In the genomic region with DNA sequence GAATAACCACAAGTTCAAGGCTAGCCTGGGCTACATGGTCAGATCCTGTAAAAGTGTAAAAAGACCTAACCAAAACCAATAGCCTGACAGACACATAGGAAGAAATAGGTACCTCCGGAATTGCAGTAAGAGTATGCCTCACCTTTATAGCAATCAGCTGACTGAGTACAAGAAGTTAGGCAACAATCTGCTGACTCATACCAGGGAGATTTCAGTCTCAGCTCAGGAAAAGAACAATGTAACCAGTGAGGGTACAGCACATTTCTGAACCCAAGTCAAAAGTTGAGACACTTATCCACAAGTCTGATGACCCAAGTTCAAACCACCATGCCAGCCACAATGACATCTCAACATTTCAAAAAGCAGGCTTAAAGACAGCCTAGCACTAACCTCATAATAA, we compare ENCODE assay signal across 26 mouse cellular contexts. TPM values are rescaled to one million over a fixed set of nuclear protein-coding genes. Genes with fewer than 3 reads are reported as not detected.
DNase-seq lines count a peak whose midpoint lies in the region; ATAC-seq and TF ChIP-seq lines count a peak whose summit lies in the region.
"Had no signal": no experiment of that assay in that cellular context is flagged by ENCODE, and none has a peak within 500 bp of the region (broad histone marks: within the 10 kb centered on the region; RNA-seq: fewer than 3 reads in every experiment).

No protein-coding gene starts in this region.

- no peaks in the 10 kb centered on the region for H3K36me3 ChIP-seq in liver, adult 2 months (ENCODE audit: control insufficient read depth, insufficient read depth, low read length)
- H3K36me3 ChIP-seq in liver, embryonic 12.5 days = peaks cover 41% of the 10 kb centered on the region
- H3K36me3 ChIP-seq in ES-E14 (ENCODE audit: control insufficient read depth, insufficient read depth, low read length, poor library complexity, severe bottlenecking) = peaks cover 15% of the 10 kb centered on the region
- H3K36me3 ChIP-seq in embryonic facial prominence, embryonic 10.5 days (replicated peaks) = peaks cover 47% of the 10 kb centered on the region

- H3K27ac ChIP-seq in liver, adult 2 months (replicated peaks; ENCODE audit: insufficient read depth, low read depth, low read length) = no peak overlapping the region
- no peak overlapping the region for H3K27ac ChIP-seq in liver, embryonic 12.5 days
- H3K27ac ChIP-seq in ES-E14 (ENCODE audit: insufficient read depth, low read depth, low read length, poor library complexity, severe bottlenecking) = no peak overlapping the region
- H3K27ac ChIP-seq in embryonic facial prominence, embryonic 10.5 days (replicated peaks) = no peak overlapping the region
- H3K27ac ChIP-seq: forebrain, embryonic 13.5 days; heart, embryonic 15.5 days; hindbrain, postnatal 0 days; left cerebral cortex, adult 2 months; liver, embryonic 14.5 days had no signal

- no peak overlapping the region for H3K9ac ChIP-seq in liver, adult 2 months (ENCODE audit: low read depth, low read length)
- no peak overlapping the region for H3K9ac ChIP-seq in liver, embryonic 12.5 days
- H3K9ac ChIP-seq in ES-E14 (ENCODE audit: insufficient read depth, low read depth, low read length, poor library complexity, severe bottlenecking) = no peak overlapping the region
- H3K9ac ChIP-seq: forebrain, embryonic 13.5 days; heart, embryonic 15.5 days; liver, embryonic 14.5 days had no signal

- no peak for ATAC-seq in liver, embryonic 12.5 days
- peak; percentile 71 for ATAC-seq in megakaryocyte progenitor cell, adult 5-6 weeks (replicated peaks; ENCODE audit: poor library complexity)
- no peak for ATAC-seq in frontal cortex, adult (ENCODE audit: low TSS enrichment)
- ATAC-seq: forebrain, embryonic 13.5 days; hindbrain, postnatal 0 days; Patski had no signal

- no peak for TF ChIP-seq POLR2A in liver, adult 2 months (IDR thresholded peaks at IDR 0.05; ENCODE audit: extremely low read depth, insufficient read depth, low read length)

- no peaks in the 10 kb centered on the region for H3K27me3 ChIP-seq in liver, adult 2 months (ENCODE audit: control insufficient read depth, insufficient read depth, low read length)
- H3K27me3 ChIP-seq in liver, embryonic 12.5 days (replicated peaks) = no peaks in the 10 kb centered on the region
- H3K27me3 ChIP-seq in embryonic facial prominence, embryonic 10.5 days (replicated peaks; ENCODE audit: low read depth, poor library complexity, severe bottlenecking) = no peaks in the 10 kb centered on the region
- H3K27me3 ChIP-seq: CH12.LX; forebrain, embryonic 13.5 days; heart, embryonic 15.5 days; Patski had no signal

- TF ChIP-seq CTCF in liver, adult 2 months (IDR thresholded peaks at IDR 0.05; ENCODE audit: low read depth, low read length) = no peak

- no peaks in the 10 kb centered on the region for H3K9me3 ChIP-seq in liver, embryonic 12.5 days (replicated peaks)
- no peaks in the 10 kb centered on the region for H3K9me3 ChIP-seq in ES-E14 (ENCODE audit: control insufficient read depth, insufficient read depth, low read depth, low read length)
- no peaks in the 10 kb centered on the region for H3K9me3 ChIP-seq in embryonic facial prominence, embryonic 10.5 days
- H3K9me3 ChIP-seq: forebrain, embryonic 13.5 days; heart, embryonic 15.5 days had no signal

- H3K4me1 ChIP-seq in liver, adult 2 months (ENCODE audit: control insufficient read depth, insufficient read depth, low read length) = peaks cover 14% of the 10 kb centered on the region
- H3K4me1 ChIP-seq in liver, embryonic 12.5 days = peaks cover 21% of the 10 kb centered on the region
- peaks cover 0 to 10% of the 10 kb centered on the region in 2 experiments; a peak in 3 of 4 replicates for H3K4me1 ChIP-seq in ES-E14 (ENCODE audit: control insufficient read depth in 2 of 2, insufficient read depth in 2 of 2, low read length in 2 of 2, poor library complexity in 1 of 2)
- H3K4me1 ChIP-seq in embryonic facial prominence, embryonic 10.5 days = peaks cover 4% of the 10 kb centered on the region

- peaks cover 12% of the 10 kb centered on the region; the same call in 1 of the 2 replicates for H3K79me2 ChIP-seq in liver, adult 2 months (ENCODE audit: control insufficient read depth, insufficient read depth, low read length)

- in situ Hi-C loops in ES-E14 (cut with MboI; ENCODE audit: low sequenced_read_pairs in 2 of 2, unreplicated experiment in 2 of 2) = no loop called here

- no peak overlapping the region for H3K4me3 ChIP-seq in liver, adult 2 months (ENCODE audit: insufficient read depth, low read depth, low read length)
- no peak overlapping the region for H3K4me3 ChIP-seq in liver, embryonic 12.5 days
- H3K4me3 ChIP-seq in ES-E14 (ENCODE audit: insufficient read depth in 1 of 2, low read depth in 1 of 2, low read length in 2 of 2, poor library complexity in 1 of 2, severe bottlenecking in 1 of 2) = no peak overlapping the region
- H3K4me3 ChIP-seq in embryonic facial prominence, embryonic 10.5 days = no peak overlapping the region
- H3K4me3 ChIP-seq: forebrain, embryonic 13.5 days; heart, embryonic 15.5 days; left cerebral cortex, adult 2 months had no signal

- DNase-seq in liver, adult 2 months (ENCODE audit: extremely low read depth, low read depth, low spot score) = peak; percentile 43
- DNase-seq in ES-E14 (ENCODE audit: low read depth, low spot score) = no peak
- DNase-seq in gonadal fat pad, adult 2 months (ENCODE audit: low read depth) = peak; percentile 60
- DNase-seq in embryonic facial prominence, embryonic 10.5 days (ENCODE audit: low spot score) = no peak
- no peak for DNase-seq in adrenal gland, postnatal 4 days (ENCODE audit: low spot score in 2 of 2)
- DNase-seq: adrenal gland, postnatal 10 days; cerebellum, adult 11 months; cerebellum, postnatal 25 days; gastrocnemius, postnatal 14 days; heart, postnatal 4 days; kidney, adult 8-10 months; kidney, postnatal 25 days; left cerebral cortex, postnatal 4 days; lung, postnatal 10 days; thymus, postnatal 14 days had no signal

- H3K4me2 ChIP-seq in liver, embryonic 12.5 days = no peak overlapping the region
- H3K4me2 ChIP-seq: forebrain, embryonic 13.5 days; heart, embryonic 15.5 days; midbrain, embryonic 11.5 days had no signal

- WGBS in liver, adult 2 months = 80% methylated on average over 1 of the region's 1 CpGs
- WGBS in liver, embryonic 12.5 days (ENCODE audit: insufficient replicate concordance) = 100% methylated on average over 1 of the region's 1 CpGs
- 100% methylated on average over 1 of the region's 1 CpGs for WGBS in embryonic facial prominence, embryonic 10.5 days

TF ChIP-seq in ES-E14, 5 proteins besides CTCF, POLR2A, EP300 and RAD21:
- 0 out of 2 replicates have a peak, but pooled peaks have one; percentile 55 for TF ChIP-seq MAFK (IDR thresholded peaks at IDR 0.05; ENCODE audit: insufficient read depth, low read depth, low read length)
- no peak for TF ChIP-seq ZNF384 (IDR thresholded peaks at IDR 0.05; ENCODE audit: low read depth, low read length)

RNA-seq across cellular contexts. Expression of a gene that starts 2.8 kb away (rescaled TPM):
- total RNA-seq in liver, adult 2 months (2014; rRNA removed) = 18.7 and 20.0 TPM in 2 replicates
- polyA plus RNA-seq in liver, adult 2 months (2012; rRNA removed) = 27.8 and 29.1 TPM in 2 replicates
- polyA plus RNA-seq in liver, embryonic 12.5 days (2016; fragmentation: Nextera tagmentation; extraction: Ambion mirVana) = 75.0 and 87.6 TPM in 2 replicates
- 30.8 and 32.7 TPM in 2 replicates for total RNA-seq in ES-E14 (2012; rRNA removed)
- 49.6 and 60.7 TPM in 2 replicates for polyA plus RNA-seq in gonadal fat pad, adult 2 months (2012; rRNA removed)
- total RNA-seq in megakaryocyte progenitor cell, adult 5-6 weeks (2015) = 17.6 and 21.0 TPM in 2 replicates
- total RNA-seq in megakaryocyte progenitor cell, adult 5-6 weeks (2017) = 50.7 and 58.5 TPM in 2 replicates
- 95.3 and 98.1 TPM in 2 replicates for polyA plus RNA-seq in embryonic facial prominence, embryonic 10.5 days (2016; fragmentation: Nextera tagmentation; extraction: Ambion mirVana)
- 10 to 100 TPM; 79.9 to 87.1 TPM for total RNA-seq in adrenal gland, postnatal 4 days (2021)

RNA-seq across cellular contexts. Expression of a gene that starts 6.1 kb away (rescaled TPM):
- total RNA-seq in liver, adult 2 months (2014; rRNA removed) = 10.0 and 13.6 TPM in 2 replicates
- 17.5 TPM in 2 replicates for polyA plus RNA-seq in liver, adult 2 months (2012; rRNA removed)
- polyA plus RNA-seq in liver, embryonic 12.5 days (2016; fragmentation: Nextera tagmentation; extraction: Ambion mirVana) = 19.3 and 22.2 TPM in 2 replicates
- total RNA-seq in ES-E14 (2012; rRNA removed) = 46.2 and 53.9 TPM in 2 replicates
- 35.5 and 39.0 TPM in 2 replicates for polyA plus RNA-seq in gonadal fat pad, adult 2 months (2012; rRNA removed)
- total RNA-seq in megakaryocyte progenitor cell, adult 5-6 weeks (2015) = 40.9 and 47.0 TPM in 2 replicates
- 21.0 and 26.2 TPM in 2 replicates for total RNA-seq in megakaryocyte progenitor cell, adult 5-6 weeks (2017)
- polyA plus RNA-seq in embryonic facial prominence, embryonic 10.5 days (2016; fragmentation: Nextera tagmentation; extraction: Ambion mirVana) = 51.6 and 51.7 TPM in 2 replicates
- 10 to 100 TPM; 61.4 to 61.9 TPM for total RNA-seq in adrenal gland, postnatal 4 days (2021)

RNA-seq across cellular contexts. Expression of a gene that starts 53.2 kb away (rescaled TPM):
- 26.3 and 27.7 TPM in 2 replicates for total RNA-seq in liver, adult 2 months (2014; rRNA removed)
- 18.7 and 28.4 TPM in 2 replicates for polyA plus RNA-seq in liver, adult 2 months (2012; rRNA removed)
- 197 and 199 TPM in 2 replicates for polyA plus RNA-seq in liver, embryonic 12.5 days (2016; fragmentation: Nextera tagmentation; extraction: Ambion mirVana)
- total RNA-seq in ES-E14 (2012; rRNA removed) = 304 and 331 TPM in 2 replicates
- 44.9 and 49.2 TPM in 2 replicates for polyA plus RNA-seq in gonadal fat pad, adult 2 months (2012; rRNA removed)
- 234 TPM in 2 replicates for total RNA-seq in megakaryocyte progenitor cell, adult 5-6 weeks (2015)
- total RNA-seq in megakaryocyte progenitor cell, adult 5-6 weeks (2017) = 229 and 230 TPM in 2 replicates
- 280 and 291 TPM in 2 replicates for polyA plus RNA-seq in embryonic facial prominence, embryonic 10.5 days (2016; fragmentation: Nextera tagmentation; extraction: Ambion mirVana)
- 100 to 1,000 TPM; 112 to 121 TPM for total RNA-seq in adrenal gland, postnatal 4 days (2021)

RNA-seq across cellular contexts. Expression of a gene that starts 55.2 kb away (rescaled TPM):
- 4.4 and 5.5 TPM in 2 replicates for total RNA-seq in liver, adult 2 months (2014; rRNA removed)
- 2.2 and 2.7 TPM in 2 replicates for polyA plus RNA-seq in liver, adult 2 months (2012; rRNA removed)
- polyA plus RNA-seq in liver, embryonic 12.5 days (2016; fragmentation: Nextera tagmentation; extraction: Ambion mirVana) = 15.5 and 17.1 TPM in 2 replicates
- 23.2 and 26.5 TPM in 2 replicates for total RNA-seq in ES-E14 (2012; rRNA removed)
- 7.4 and 9.7 TPM in 2 replicates for polyA plus RNA-seq in gonadal fat pad, adult 2 months (2012; rRNA removed)
- 9.0 and 10.2 TPM in 2 replicates for total RNA-seq in megakaryocyte progenitor cell, adult 5-6 weeks (2015)
- total RNA-seq in megakaryocyte progenitor cell, adult 5-6 weeks (2017) = 38.3 and 42.8 TPM in 2 replicates
- 26.3 and 27.2 TPM in 2 replicates for polyA plus RNA-seq in embryonic facial prominence, embryonic 10.5 days (2016; fragmentation: Nextera tagmentation; extraction: Ambion mirVana)
- 10 to 100 TPM; 20.4 to 21.9 TPM for total RNA-seq in adrenal gland, postnatal 4 days (2021)

Comparison
In these comparisons a context has a peak if more than half of its experiments do, and no peak if none do; other contexts are left out.
1. DNase-seq: peak in liver, adult 2 months (single experiment) and gonadal fat pad, adult 2 months (single experiment); none in ES-E14 (single experiment), embryonic facial prominence, embryonic 10.5 days (single experiment) and adrenal gland, postnatal 4 days (0 of 2).